11 mouse cellular contexts compared by ENCODE assay signal in the genomic region with DNA sequence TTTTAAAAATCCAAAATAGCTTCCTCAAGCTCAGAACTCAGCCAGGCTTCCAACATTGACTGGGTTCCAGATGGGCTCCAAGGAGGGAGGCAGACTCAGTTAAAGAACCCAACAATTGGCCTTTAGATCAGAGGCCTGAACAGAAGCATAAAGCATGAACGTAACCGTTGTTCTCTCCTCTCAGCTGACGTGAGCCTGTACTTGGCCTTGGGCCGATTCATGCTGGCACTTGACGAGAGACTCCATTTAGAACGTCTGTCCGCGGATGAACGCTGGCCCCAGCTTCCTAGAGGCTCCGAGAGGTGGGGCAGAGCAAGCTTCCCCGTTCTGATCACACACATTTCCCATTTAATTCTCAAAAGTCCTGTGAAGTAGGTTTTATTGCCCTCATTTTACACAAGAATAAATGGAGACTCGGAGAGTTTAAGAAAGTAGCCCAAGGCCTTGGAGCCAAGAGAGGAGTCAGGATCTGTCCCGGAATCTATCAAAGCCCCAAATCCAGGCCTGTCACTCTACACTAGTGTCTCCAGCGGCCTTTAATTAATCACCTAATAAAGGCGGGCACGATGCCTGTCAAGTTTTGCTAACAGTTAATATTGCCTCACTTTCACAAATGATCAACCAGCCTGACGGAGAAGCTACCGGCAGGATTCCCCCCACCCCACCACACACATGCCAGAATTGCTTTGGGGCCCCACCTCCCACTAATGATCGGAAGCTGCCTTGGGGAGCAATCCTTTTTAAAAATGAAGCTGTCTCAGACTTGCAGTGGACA. TPM values are rescaled to one million over a fixed set of nuclear protein-coding genes. Genes with fewer than 3 reads are reported as not detected.
DNase-seq lines count a peak whose midpoint lies in the region; ATAC-seq and TF ChIP-seq lines count a peak whose summit lies in the region.
"Had no signal": no experiment of that assay in that cellular context is flagged by ENCODE, and none has a peak within 500 bp of the region (broad histone marks: within the 10 kb centered on the region; RNA-seq: fewer than 3 reads in every experiment).

No protein-coding gene starts in this region.

- TF ChIP-seq CTCF in cerebellum, adult 2 months (IDR thresholded peaks at IDR 0.05; ENCODE audit: borderline replicate concordance, insufficient read depth, low read depth, low read length): no peak

- H3K4me3 ChIP-seq in kidney, embryonic 14.5 days (ENCODE audit: low read length): no peak overlapping the region
- no peak overlapping the region for H3K4me3 ChIP-seq in cerebellum, adult 2 months (replicated peaks; ENCODE audit: insufficient read depth, low read depth, low read length)
- H3K4me3 ChIP-seq: erythroblast, embryonic 14.5 days; lung, embryonic 15.5 days had no signal

- no peak for TF ChIP-seq POLR2A in cerebellum, adult 2 months (IDR thresholded peaks at IDR 0.05; ENCODE audit: borderline replicate concordance, insufficient read depth, low read length)

- H3K4me2 ChIP-seq in kidney, embryonic 14.5 days (replicated peaks; ENCODE audit: low read depth, low read length): no peak overlapping the region
- H3K4me2 ChIP-seq: lung, embryonic 15.5 days had no signal

- ATAC-seq in kidney, embryonic 14.5 days (ENCODE audit: low FRiP score, low TSS enrichment): no peak

- no peaks in the 10 kb centered on the region; the same call in 1 of the 2 replicates for H3K27me3 ChIP-seq in kidney, embryonic 14.5 days (ENCODE audit: control insufficient read depth, insufficient read depth, low read length)
- H3K27me3 ChIP-seq in cerebellum, adult 2 months (ENCODE audit: control insufficient read depth, insufficient read depth, low read length): no peaks in the 10 kb centered on the region

- H3K9ac ChIP-seq in kidney, embryonic 14.5 days (ENCODE audit: low read depth, low read length): no peak overlapping the region
- H3K9ac ChIP-seq: lung, embryonic 15.5 days had no signal

- H3K27ac ChIP-seq in kidney, embryonic 14.5 days (ENCODE audit: low read depth, low read length): no peak overlapping the region
- no peak overlapping the region for H3K27ac ChIP-seq in cerebellum, adult 2 months (ENCODE audit: insufficient read depth, low read length)
- H3K27ac ChIP-seq: lung, embryonic 15.5 days had no signal

- H3K36me3 ChIP-seq in kidney, embryonic 14.5 days (ENCODE audit: control insufficient read depth, insufficient read depth, low read length): no peaks in the 10 kb centered on the region
- H3K36me3 ChIP-seq: G1E; lung, embryonic 15.5 days had no signal

- WGBS in kidney, embryonic 14.5 days: 46% methylated on average over 19 of the region's 19 CpGs
- WGBS in cerebellum, adult 2 months: 30% methylated on average over 19 of the region's 19 CpGs

- H3K9me3 ChIP-seq in kidney, embryonic 14.5 days (ENCODE audit: control insufficient read depth, low read length): no peaks in the 10 kb centered on the region
- H3K9me3 ChIP-seq: G1E; lung, embryonic 15.5 days had no signal

- H3K4me1 ChIP-seq in kidney, embryonic 14.5 days (ENCODE audit: control insufficient read depth, insufficient read depth, low read length): peaks cover 22% of the 10 kb centered on the region
- H3K4me1 ChIP-seq in cerebellum, adult 2 months (ENCODE audit: control insufficient read depth, insufficient read depth, low read length): no peaks in the 10 kb centered on the region; the same call in 1 of the 2 replicates

- DNase-seq in kidney, adult 11 months: peak; percentile 54
- DNase-seq in cerebellum, adult 2 months: peak; percentile 52 to 61
- DNase-seq in gonadal fat pad, adult 2 months (ENCODE audit: low read depth): peak; percentile 23
- peak; percentile 31 for DNase-seq in left cerebral cortex, adult 11 months (ENCODE audit: low spot score)
- peak; percentile 10 to 18 for DNase-seq in right cerebral cortex, adult 2 months (ENCODE audit: low spot score in 2 of 2)
- DNase-seq in spleen, adult 12 weeks (ENCODE audit: low spot score): no peak
- DNase-seq in ovary, postnatal 10 days (ENCODE audit: low spot score): no peak

RNA-seq across cellular contexts. Expression of a gene that starts 17.1 kb away (rescaled TPM):
- polyA plus RNA-seq in kidney, embryonic 14.5 days (2014; fragmentation: Nextera tagmentation; extraction: Ambion mirVana): 3.0 and 3.1 TPM in 2 replicates
- polyA plus RNA-seq in cerebellum, adult 2 months (2012; rRNA removed): 0.23 TPM in 1 of 2 replicates, not detected in the other
- 0.10 TPM in 1 of 2 replicates, not detected in the other for polyA plus RNA-seq in gonadal fat pad, adult 2 months (2012; rRNA removed)
- polyA plus RNA-seq: erythroblast, embryonic 14.5 days; G1E had no signal

Comparison
In these comparisons a context has a peak if more than half of its experiments do, and no peak if none do; other contexts are left out.
1. DNase-seq: peak in kidney, adult 11 months (single experiment), cerebellum, adult 2 months (2 of 2), gonadal fat pad, adult 2 months (single experiment), left cerebral cortex, adult 11 months (single experiment) and right cerebral cortex, adult 2 months (2 of 2); none in spleen, adult 12 weeks (single experiment) and ovary, postnatal 10 days (single experiment).